ENCODE assay signal across 19 mouse cellular contexts in genomic region chrX:83116171-83116876, GRCm38 (mm10).
DNase-seq lines count a peak whose midpoint lies in the region; ATAC-seq and TF ChIP-seq lines count a peak whose summit lies in the region.
"Had no signal": no experiment of that assay in that cellular context is flagged by ENCODE, and none has a peak within 500 bp of the region (broad histone marks: within the 10 kb centered on the region; RNA-seq: fewer than 3 reads in every experiment).

No protein-coding gene starts in this region.

- no peak for TF ChIP-seq CTCF in lung, embryonic 14.5 days (IDR thresholded peaks at IDR 0.05; ENCODE audit: low read depth)
- TF ChIP-seq CTCF in lung, adult 2 months (IDR thresholded peaks at IDR 0.05; ENCODE audit: insufficient read depth, low read length): no peak
- no peak for TF ChIP-seq CTCF in stomach, postnatal 0 days (IDR thresholded peaks at IDR 0.05; ENCODE audit: low read depth)

- H3K27me3 ChIP-seq in heart, embryonic 15.5 days: no peaks in the 10 kb centered on the region
- no peaks in the 10 kb centered on the region for H3K27me3 ChIP-seq in lung, embryonic 14.5 days (ENCODE audit: insufficient read depth, low read length)
- H3K27me3 ChIP-seq in stomach, postnatal 0 days (ENCODE audit: control insufficient read depth, insufficient read depth, low read length): no peaks in the 10 kb centered on the region
- H3K27me3 ChIP-seq: embryonic facial prominence, embryonic 12.5 days; midbrain, embryonic 12.5 days; neural tube, embryonic 13.5 days had no signal

- H3K9me3 ChIP-seq in heart, embryonic 15.5 days (replicated peaks): no peaks in the 10 kb centered on the region
- no peaks in the 10 kb centered on the region for H3K9me3 ChIP-seq in lung, embryonic 14.5 days (ENCODE audit: low read depth, low read length)
- H3K9me3 ChIP-seq in stomach, postnatal 0 days (ENCODE audit: control insufficient read depth, low read length): no peaks in the 10 kb centered on the region
- H3K9me3 ChIP-seq: embryonic facial prominence, embryonic 12.5 days; midbrain, embryonic 12.5 days; neural tube, embryonic 13.5 days had no signal

- peaks cover 3% of the 10 kb centered on the region; the same call in 1 of the 2 replicates for H3K4me1 ChIP-seq in heart, embryonic 15.5 days (replicated peaks)
- H3K4me1 ChIP-seq in lung, embryonic 14.5 days (ENCODE audit: insufficient read depth): no peaks in the 10 kb centered on the region
- H3K4me1 ChIP-seq in lung, adult 2 months (ENCODE audit: control insufficient read depth, insufficient read depth, low read length): no peaks in the 10 kb centered on the region
- no peaks in the 10 kb centered on the region for H3K4me1 ChIP-seq in stomach, postnatal 0 days (replicated peaks; ENCODE audit: control insufficient read depth, insufficient read depth)
- H3K4me1 ChIP-seq: embryonic facial prominence, embryonic 12.5 days; midbrain, embryonic 12.5 days; neural tube, embryonic 13.5 days had no signal

- H3K4me2 ChIP-seq in heart, embryonic 15.5 days: no peak overlapping the region
- no peak overlapping the region for H3K4me2 ChIP-seq in lung, embryonic 14.5 days
- no peak overlapping the region for H3K4me2 ChIP-seq in stomach, postnatal 0 days (replicated peaks; ENCODE audit: low read depth)
- H3K4me2 ChIP-seq: embryonic facial prominence, embryonic 12.5 days; liver, embryonic 11.5 days; midbrain, embryonic 12.5 days; neural tube, embryonic 13.5 days had no signal

- no peak overlapping the region for H3K9ac ChIP-seq in heart, embryonic 15.5 days
- H3K9ac ChIP-seq in lung, embryonic 14.5 days: no peak overlapping the region
- H3K9ac ChIP-seq in stomach, postnatal 0 days (ENCODE audit: low read length): no peak overlapping the region
- H3K9ac ChIP-seq: embryonic facial prominence, embryonic 12.5 days; midbrain, embryonic 12.5 days; neural tube, embryonic 13.5 days had no signal

- TF ChIP-seq POLR2A in lung, adult 2 months (IDR thresholded peaks at IDR 0.05; ENCODE audit: borderline replicate concordance, extremely low read depth, low read depth, low read length): no peak

- no peak overlapping the region for H3K4me3 ChIP-seq in heart, embryonic 15.5 days
- no peak overlapping the region for H3K4me3 ChIP-seq in lung, embryonic 14.5 days (ENCODE audit: low read depth, low read length)
- no peak overlapping the region for H3K4me3 ChIP-seq in lung, adult 2 months (replicated peaks; ENCODE audit: extremely low read depth, low read depth, low read length)
- H3K4me3 ChIP-seq in stomach, postnatal 0 days (ENCODE audit: low read depth, low read length): no peak overlapping the region
- H3K4me3 ChIP-seq: embryonic facial prominence, embryonic 12.5 days; midbrain, embryonic 12.5 days; neural tube, embryonic 13.5 days had no signal

- H3K36me3 ChIP-seq in heart, embryonic 15.5 days: no peaks in the 10 kb centered on the region
- H3K36me3 ChIP-seq in lung, embryonic 14.5 days (ENCODE audit: insufficient read depth): no peaks in the 10 kb centered on the region
- H3K36me3 ChIP-seq in stomach, postnatal 0 days (ENCODE audit: control insufficient read depth, insufficient read depth, low read length): no peaks in the 10 kb centered on the region
- H3K36me3 ChIP-seq: embryonic facial prominence, embryonic 12.5 days; midbrain, embryonic 12.5 days; neural tube, embryonic 13.5 days had no signal

- DNase-seq in heart, postnatal 4 days: no peak
- peak; percentile 64 for DNase-seq in lung, embryonic 14.5 days
- no peak for DNase-seq in lung, adult 2 months
- peak; percentile 0 for DNase-seq in lung, postnatal 14 days
- no peak for DNase-seq in stomach, postnatal 0 days (ENCODE audit: low spot score)
- no peak for DNase-seq in right cerebral cortex, postnatal 36 days (ENCODE audit: low spot score in 2 of 2)
- DNase-seq in layer of hippocampus, adult 9-11 months: no peak
- DNase-seq: adrenal gland, postnatal 14 days; B cell, adult 2 months; cerebellum, adult 18-20 months; gastrocnemius, postnatal 14 days; kidney, postnatal 25 days; right cerebral cortex, postnatal 25 days had no signal

- no peak for TF ChIP-seq EP300 in stomach, postnatal 0 days (optimal IDR thresholded peaks at IDR 0.05)

- WGBS in heart, embryonic 15.5 days: 62% methylated on average over 2 of the region's 2 CpGs
- 55% methylated on average over 2 of the region's 2 CpGs for WGBS in lung, embryonic 14.5 days
- 42% methylated on average over 2 of the region's 2 CpGs for WGBS in lung, adult 2 months
- 43% methylated on average over 2 of the region's 2 CpGs for WGBS in stomach, postnatal 0 days

- H3K27ac ChIP-seq in heart, embryonic 15.5 days: peak overlapping the region; percentile 47; the same call in 1 of the 2 replicates
- H3K27ac ChIP-seq in lung, embryonic 14.5 days (ENCODE audit: low read depth): peak overlapping the region; percentile 72
- peak overlapping the region; percentile 65 for H3K27ac ChIP-seq in stomach, postnatal 0 days (replicated peaks)
- H3K27ac ChIP-seq: embryonic facial prominence, embryonic 12.5 days; midbrain, embryonic 12.5 days; neural tube, embryonic 13.5 days had no signal

- no peak for ATAC-seq in heart, embryonic 15.5 days (replicated peaks; ENCODE audit: insufficient number of reproducible peaks, insufficient read depth, low FRiP score, low read depth)
- peak; percentile 94 for ATAC-seq in lung, embryonic 14.5 days (ENCODE audit: insufficient read depth)
- ATAC-seq in stomach, postnatal 0 days (ENCODE audit: low FRiP score, low TSS enrichment): no peak
- ATAC-seq: inflammation-experienced regulatory T-cells, adult 6 months had no signal

Comparison
In these comparisons a context has a peak if more than half of its experiments do, and no peak if none do; other contexts are left out.
1. DNase-seq: peak in lung, embryonic 14.5 days (single experiment) and lung, postnatal 14 days (single experiment); none in heart, postnatal 4 days (single experiment), lung, adult 2 months (single experiment), stomach, postnatal 0 days (single experiment), right cerebral cortex, postnatal 36 days (0 of 2) and layer of hippocampus, adult 9-11 months (single experiment).
2. Peak in every context shown above with its lines, with median percentiles within 50 percentile points of each other: H3K27ac ChIP-seq.